Mouse (Mus musculus) spleen, adult 2 months (tissue): ENCODE data around the gene Tlx2.

Experiments used
- CTCF ChIP-seq: fragments of 200-500 bp; IDR thresholded peaks from 2 replicates; pipeline ENCODE4 v1.5.1; 2011; ENCODE audit warnings: mild to moderate bottlenecking, inconsistent platforms; ENCODE audit not compliant: insufficient read depth, insufficient read length, insufficient replicate concordance; ENCODE audit errors: extremely low read depth
- POLR2A ChIP-seq: fragments of 200-500 bp; IDR thresholded peaks from 2 replicates; pipeline ENCODE4 v1.6.1; 2011; ENCODE audit warnings: low read depth, low read length, inconsistent platforms

GRCm38 (mm10) chr6:83065995-83066394, 4.1 kb downstream of the Tlx2 start:
- TF ChIP-seq CTCF = no peak
- no peak for TF ChIP-seq POLR2A
